Mouse (Mus musculus) testis, adult 2 months (tissue): ENCODE measurements around the gene Ehmt1.

Experiments used
- CTCF ChIP-seq: fragments of 200-500 bp; IDR thresholded peaks from 2 replicates; pipeline ENCODE4 v1.5.1; 2012; ENCODE audit warnings: low read depth, mild to moderate bottlenecking, inconsistent platforms, low read length, moderate library complexity; ENCODE audit not compliant: control insufficient read depth, insufficient read depth, insufficient replicate concordance
- POLR2A ChIP-seq: fragments of 200-500 bp; IDR thresholded peaks from 2 replicates; pipeline ENCODE4 v1.6.1; 2012; ENCODE audit warnings: low read depth, mild to moderate bottlenecking, inconsistent platforms, low read length, moderate library complexity; ENCODE audit not compliant: control insufficient read depth

DNA sequence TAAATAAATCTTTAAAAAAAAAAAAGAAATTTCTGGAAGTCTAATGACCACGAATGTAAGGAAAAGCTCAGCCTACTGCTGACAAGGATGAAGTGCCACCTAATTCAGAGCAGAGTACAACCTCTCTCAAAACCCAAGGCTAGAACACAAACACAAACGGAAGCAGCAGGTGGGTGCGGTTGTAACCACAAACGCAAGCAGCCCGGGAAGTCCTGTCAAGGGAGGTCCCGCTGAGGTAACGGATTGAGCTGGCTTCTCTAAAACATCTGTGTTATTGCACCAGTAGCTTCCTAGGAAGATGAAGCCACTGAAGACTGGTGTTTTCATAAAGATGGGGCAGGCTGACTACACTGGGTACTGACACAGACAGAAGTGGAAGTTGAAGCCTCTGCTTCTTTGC is 171.5 kb downstream of the Ehmt1 start:
- TF ChIP-seq POLR2A (no peak), CTCF (no peak)
